Mouse (Mus musculus): ENCODE measurements around the gene Tcte3. TPM values are rescaled to one million over a fixed set of nuclear protein-coding genes. Genes with fewer than 3 reads are reported as not detected.
"Not testable (repeated sequence)": the region's sequence is repeated elsewhere in the genome, so short reads cannot be mapped to it uniquely, and the experiment has no call there.

Gene Tcte3
- polyA plus RNA-seq (2014; fragmentation: Nextera tagmentation; extraction: Ambion mirVana), result 3.9 and 4.4 TPM in 2 replicates

GRCm38 (mm10) chr17:15041175-15041729 is at the start of gene Tcte3, which contains the start of the genes Ermard and Gm3448:
Gene Tcte3, minus strand, starts transcription at chr17:15041488.
Gene Ermard, plus strand, starts transcription at chr17:15041208.
Gene Gm3448, minus strand, starts transcription at chr17:15041537.
- peak; percentile 95 for ATAC-seq (replicated peaks; ENCODE audit: low FRiP score)
- H3K4me1 ChIP-seq (replicated peaks; ENCODE audit: control insufficient read depth, insufficient read depth, low read length); DNase-seq (ENCODE audit: low spot score); H3K4me2 ChIP-seq; H3K9ac ChIP-seq (ENCODE audit: low read depth, low read length); H3K36me3 ChIP-seq (ENCODE audit: control insufficient read depth, insufficient read depth, low read length); H3K9me3 ChIP-seq (ENCODE audit: control insufficient read depth, low read length); H3K4me3 ChIP-seq (ENCODE audit: low read depth, low read length); H3K27ac ChIP-seq (ENCODE audit: low read depth, low read length); H3K27me3 ChIP-seq (replicated peaks; ENCODE audit: control insufficient read depth, insufficient read depth, low read length): not testable (repeated sequence)
- WGBS, result under 1% methylated on average over 13 of the region's 56 CpGs

DNA sequence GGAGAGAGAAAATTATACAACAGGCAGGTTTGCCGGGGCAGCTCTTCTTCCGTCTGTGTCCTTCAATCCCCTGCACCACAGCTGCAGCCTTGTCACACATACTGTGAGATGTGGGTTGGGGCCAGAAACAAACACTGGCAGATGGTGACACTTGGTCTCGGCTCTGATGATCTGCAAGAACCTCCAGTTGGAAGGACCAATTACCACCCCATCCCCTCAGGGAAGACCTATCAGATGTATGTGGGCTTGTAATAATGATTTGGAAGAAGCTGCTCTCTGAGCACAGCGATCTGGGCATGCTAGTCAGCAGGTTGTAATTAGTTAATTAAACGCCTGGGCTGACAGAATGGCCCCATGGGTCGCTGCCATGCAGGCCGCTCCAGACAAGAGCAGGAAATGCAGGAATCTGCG is 47.3 kb upstream of the Tcte3 start:
- Histone ChIP-seq H3K27ac (ENCODE audit: low read depth, low read length) (no peak overlapping the region), H3K4me1 (replicated peaks; ENCODE audit: control insufficient read depth, insufficient read depth, low read length) (peaks cover 12% of the 10 kb centered on the region), H3K27me3 (replicated peaks; ENCODE audit: control insufficient read depth, insufficient read depth, low read length) (no peaks in the 10 kb centered on the region), H3K9me3 (ENCODE audit: control insufficient read depth, low read length) (no peaks in the 10 kb centered on the region), H3K4me2 (no peak overlapping the region), H3K9ac (ENCODE audit: low read depth, low read length) (no peak overlapping the region), H3K36me3 (ENCODE audit: control insufficient read depth, insufficient read depth, low read length) (no peaks in the 10 kb centered on the region), H3K4me3 (ENCODE audit: low read depth, low read length) (no peak overlapping the region)
- WGBS, result 45% methylated on average over 8 of the region's 8 CpGs
- no peak for ATAC-seq (replicated peaks; ENCODE audit: low FRiP score)
- no peak for DNase-seq (ENCODE audit: low spot score)

GRCm38 (mm10) chr17:15088166-15088565 is 46.9 kb upstream of the Tcte3 start:
- no peak overlapping the region for H3K4me3 ChIP-seq (ENCODE audit: low read depth, low read length)
- ATAC-seq (replicated peaks; ENCODE audit: low FRiP score) (no peak), DNase-seq (ENCODE audit: low spot score) (no peak)
- H3K4me2 ChIP-seq, result no peak overlapping the region
- no peaks in the 10 kb centered on the region for H3K36me3 ChIP-seq (ENCODE audit: control insufficient read depth, insufficient read depth, low read length)
- WGBS, result 48% methylated on average over 2 of the region's 2 CpGs
- no peak overlapping the region for H3K27ac ChIP-seq (ENCODE audit: low read depth, low read length)
- peaks cover 16% of the 10 kb centered on the region for H3K4me1 ChIP-seq (replicated peaks; ENCODE audit: control insufficient read depth, insufficient read depth, low read length)
- no peaks in the 10 kb centered on the region for H3K9me3 ChIP-seq (ENCODE audit: control insufficient read depth, low read length)
- H3K9ac ChIP-seq (ENCODE audit: low read depth, low read length), result no peak overlapping the region
- H3K27me3 ChIP-seq (replicated peaks; ENCODE audit: control insufficient read depth, insufficient read depth, low read length), result no peaks in the 10 kb centered on the region

DNA sequence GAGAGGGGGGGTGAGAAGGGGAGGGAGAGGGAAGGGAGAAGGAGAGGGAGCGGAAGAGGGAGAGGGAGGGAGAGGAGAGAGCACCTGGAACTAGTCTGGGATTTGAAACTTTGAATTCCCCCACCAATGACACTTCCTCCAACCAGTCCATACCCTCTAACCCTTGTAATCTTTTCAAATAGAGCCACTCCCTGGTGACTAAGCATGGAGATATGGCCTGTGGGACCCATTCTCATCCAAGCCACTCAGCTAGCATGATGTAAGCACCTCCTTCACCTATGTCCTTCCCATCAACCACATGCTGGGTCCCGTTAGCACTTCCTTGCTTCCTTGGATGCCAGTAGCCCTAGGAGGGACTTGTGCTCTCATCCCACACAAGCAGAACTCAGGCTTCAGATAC is 43.7 kb upstream of the Tcte3 start:
- WGBS, result 69% methylated on average over 2 of the region's 2 CpGs
- H3K27ac ChIP-seq (ENCODE audit: low read depth, low read length), result peak overlapping the region; percentile 74
- no peaks in the 10 kb centered on the region for H3K36me3 ChIP-seq (ENCODE audit: control insufficient read depth, insufficient read depth, low read length)
- H3K9me3 ChIP-seq (ENCODE audit: control insufficient read depth, low read length), result no peaks in the 10 kb centered on the region
- no peak overlapping the region for H3K4me3 ChIP-seq (ENCODE audit: low read depth, low read length)
- 0 out of 2 replicates have a peak overlapping the region, but pooled peaks have one; percentile 25 for H3K9ac ChIP-seq (ENCODE audit: low read depth, low read length)
- peak; percentile 73 for ATAC-seq (replicated peaks; ENCODE audit: low FRiP score)
- H3K27me3 ChIP-seq (replicated peaks; ENCODE audit: control insufficient read depth, insufficient read depth, low read length), result no peaks in the 10 kb centered on the region
- DNase-seq (ENCODE audit: low spot score), result no peak
- H3K4me2 ChIP-seq, result peak overlapping the region; percentile 54
- H3K4me1 ChIP-seq (replicated peaks; ENCODE audit: control insufficient read depth, insufficient read depth, low read length), result peaks cover 17% of the 10 kb centered on the region

DNA sequence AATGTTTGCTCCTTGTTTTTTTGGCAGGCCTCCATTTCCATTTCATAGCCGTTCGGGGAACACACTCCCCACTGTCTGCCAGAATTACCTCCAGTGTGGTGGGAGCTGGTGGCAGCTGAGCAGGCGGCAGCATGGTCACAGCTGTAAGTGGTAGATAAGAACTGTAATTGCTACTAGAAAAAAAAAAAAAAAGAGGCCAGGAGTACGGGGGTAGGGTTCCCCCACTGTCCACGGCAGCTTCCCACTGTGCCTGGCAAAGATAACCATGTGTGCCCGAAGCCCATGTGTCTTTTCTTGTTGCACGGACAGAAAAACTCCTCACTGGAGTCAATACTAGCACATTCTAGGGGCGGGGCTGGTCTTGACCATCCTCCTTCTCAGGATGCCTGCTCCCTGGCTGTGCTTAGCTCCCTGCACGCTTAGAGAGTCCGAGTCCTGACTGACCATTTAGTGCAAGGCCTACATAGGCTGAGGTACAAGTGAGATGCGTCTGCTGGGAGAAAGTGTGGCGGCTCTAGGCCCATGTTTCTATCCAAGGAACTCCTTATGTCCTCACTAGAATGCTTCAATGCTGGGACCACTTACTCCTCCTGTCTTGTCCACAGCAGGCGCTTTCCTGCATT is 43.0 kb upstream of the Tcte3 start:
- Histone ChIP-seq H3K36me3 (ENCODE audit: control insufficient read depth, insufficient read depth, low read length) (no peaks in the 10 kb centered on the region), H3K4me2 (peak overlapping the region; percentile 54), H3K9me3 (ENCODE audit: control insufficient read depth, low read length) (no peaks in the 10 kb centered on the region), H3K9ac (ENCODE audit: low read depth, low read length) (peak overlapping the region; percentile 25; the same call in 1 of the 2 replicates), H3K4me3 (ENCODE audit: low read depth, low read length) (no peak overlapping the region), H3K27ac (ENCODE audit: low read depth, low read length) (peak overlapping the region; percentile 74), H3K27me3 (replicated peaks; ENCODE audit: control insufficient read depth, insufficient read depth, low read length) (no peaks in the 10 kb centered on the region), H3K4me1 (replicated peaks; ENCODE audit: control insufficient read depth, insufficient read depth, low read length) (peaks cover 17% of the 10 kb centered on the region)
- 36% methylated on average over 13 of the region's 13 CpGs for WGBS
- DNase-seq (ENCODE audit: low spot score) (no peak), ATAC-seq (replicated peaks; ENCODE audit: low FRiP score) (peak; percentile 95)

DNA sequence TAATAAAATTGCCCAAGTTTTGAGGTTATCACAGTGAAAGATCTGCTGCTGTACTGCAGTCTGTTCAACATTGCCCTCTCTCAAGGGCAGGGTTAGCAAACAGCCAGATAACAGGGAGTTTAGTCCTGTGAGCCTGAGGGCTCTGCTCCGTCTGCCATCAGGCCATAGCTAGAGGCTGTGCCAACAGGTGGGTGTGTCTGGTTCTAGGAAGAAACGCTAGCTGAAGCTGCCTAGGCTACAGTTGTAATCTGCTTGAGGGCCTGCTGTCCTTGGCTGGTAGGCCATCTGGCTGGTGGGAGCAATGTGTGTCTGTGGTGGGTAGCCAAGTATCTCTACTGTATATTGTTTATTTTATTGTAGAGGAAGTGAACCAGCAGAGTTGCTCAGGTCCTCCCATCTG is 36.2 kb upstream of the Tcte3 start:
- no peak overlapping the region for H3K4me3 ChIP-seq (ENCODE audit: low read depth, low read length)
- no peaks in the 10 kb centered on the region for H3K36me3 ChIP-seq (ENCODE audit: control insufficient read depth, insufficient read depth, low read length)
- H3K4me2 ChIP-seq, result no peak overlapping the region
- no peaks in the 10 kb centered on the region for H3K9me3 ChIP-seq (ENCODE audit: control insufficient read depth, low read length)
- peaks cover 6% of the 10 kb centered on the region; the same call in 1 of the 2 replicates for H3K4me1 ChIP-seq (replicated peaks; ENCODE audit: control insufficient read depth, insufficient read depth, low read length)
- ATAC-seq (replicated peaks; ENCODE audit: low FRiP score) (peak; percentile 65), DNase-seq (ENCODE audit: low spot score) (no peak)
- no peaks in the 10 kb centered on the region for H3K27me3 ChIP-seq (replicated peaks; ENCODE audit: control insufficient read depth, insufficient read depth, low read length)
- H3K27ac ChIP-seq (ENCODE audit: low read depth, low read length), result no peak overlapping the region
- no peak overlapping the region for H3K9ac ChIP-seq (ENCODE audit: low read depth, low read length)
- WGBS, result 35% methylated on average over 2 of the region's 2 CpGs

GRCm38 (mm10) chr17:15075033-15075432 is 33.7 kb upstream of the Tcte3 start:
- 69% methylated on average over 8 of the region's 8 CpGs for WGBS
- H3K27me3 ChIP-seq (replicated peaks; ENCODE audit: control insufficient read depth, insufficient read depth, low read length), result no peaks in the 10 kb centered on the region

DNA sequence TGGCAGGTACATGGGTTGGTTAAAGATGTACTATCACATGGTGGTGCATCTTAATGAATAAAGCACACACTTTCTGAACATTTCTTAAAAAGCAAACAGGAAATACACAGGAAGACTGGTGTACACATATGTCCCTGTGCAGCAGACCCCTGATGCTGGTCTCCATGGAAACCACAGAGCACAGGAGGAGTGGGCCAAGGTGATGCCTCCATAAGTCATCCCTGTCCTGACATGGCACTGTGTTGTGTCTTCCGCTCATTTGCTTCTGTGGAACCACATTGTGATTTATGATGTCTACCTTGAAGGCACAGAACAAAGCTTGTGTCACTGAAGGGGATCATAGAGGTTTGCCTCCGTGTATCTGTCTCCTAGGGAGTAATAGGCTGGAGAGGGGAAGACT is 30.9 kb upstream of the Tcte3 start:
- Histone ChIP-seq H3K27ac (ENCODE audit: low read depth, low read length) (no peak overlapping the region), H3K9me3 (ENCODE audit: control insufficient read depth, low read length) (no peaks in the 10 kb centered on the region), H3K4me1 (replicated peaks; ENCODE audit: control insufficient read depth, insufficient read depth, low read length) (peaks cover 6% of the 10 kb centered on the region), H3K36me3 (ENCODE audit: control insufficient read depth, insufficient read depth, low read length) (no peaks in the 10 kb centered on the region), H3K27me3 (replicated peaks; ENCODE audit: control insufficient read depth, insufficient read depth, low read length) (no peaks in the 10 kb centered on the region), H3K4me2 (no peak overlapping the region), H3K4me3 (ENCODE audit: low read depth, low read length) (no peak overlapping the region), H3K9ac (ENCODE audit: low read depth, low read length) (no peak overlapping the region)
- 88% methylated on average over 2 of the region's 2 CpGs for WGBS
- DNase-seq (ENCODE audit: low spot score) (no peak), ATAC-seq (replicated peaks; ENCODE audit: low FRiP score) (no peak)

More at GRCm38 (mm10) chr17:15075033-15075432, 33.7 kb upstream of the Tcte3 start:
- no peaks in the 10 kb centered on the region for H3K9me3 ChIP-seq (ENCODE audit: control insufficient read depth, low read length)
- DNase-seq (ENCODE audit: low spot score), result no peak
- H3K27ac ChIP-seq (ENCODE audit: low read depth, low read length), result no peak overlapping the region
- H3K4me1 ChIP-seq (replicated peaks; ENCODE audit: control insufficient read depth, insufficient read depth, low read length), result peaks cover 6% of the 10 kb centered on the region; the same call in 1 of the 2 replicates
- ATAC-seq (replicated peaks; ENCODE audit: low FRiP score), result no peak; the same call in 1 of the 2 replicates
- H3K36me3 ChIP-seq (ENCODE audit: control insufficient read depth, insufficient read depth, low read length), result no peaks in the 10 kb centered on the region
- no peak overlapping the region for H3K9ac ChIP-seq (ENCODE audit: low read depth, low read length)
- no peak overlapping the region for H3K4me3 ChIP-seq (ENCODE audit: low read depth, low read length)
- no peak overlapping the region for H3K4me2 ChIP-seq

GRCm38 (mm10) chr17:15069124-15069523 is 27.8 kb upstream of the Tcte3 start:
- H3K9ac ChIP-seq (ENCODE audit: low read depth, low read length), result no peak overlapping the region
- H3K9me3 ChIP-seq (ENCODE audit: control insufficient read depth, low read length), result no peaks in the 10 kb centered on the region
- peaks cover 6% of the 10 kb centered on the region; the same call in 1 of the 2 replicates for H3K4me1 ChIP-seq (replicated peaks; ENCODE audit: control insufficient read depth, insufficient read depth, low read length)
- no peak overlapping the region for H3K4me3 ChIP-seq (ENCODE audit: low read depth, low read length)
- H3K27ac ChIP-seq (ENCODE audit: low read depth, low read length), result no peak overlapping the region
- ATAC-seq (replicated peaks; ENCODE audit: low FRiP score) (no peak), DNase-seq (ENCODE audit: low spot score) (peak; percentile 31)
- no peaks in the 10 kb centered on the region for H3K36me3 ChIP-seq (ENCODE audit: control insufficient read depth, insufficient read depth, low read length)
- WGBS, result 49% methylated on average over 2 of the region's 2 CpGs
- H3K4me2 ChIP-seq, result no peak overlapping the region
- no peaks in the 10 kb centered on the region for H3K27me3 ChIP-seq (replicated peaks; ENCODE audit: control insufficient read depth, insufficient read depth, low read length)

Data from liver, embryonic 11.5 days (tissue).